Mouse (Mus musculus): ENCODE results near the gene Gpm6b.

DNA sequence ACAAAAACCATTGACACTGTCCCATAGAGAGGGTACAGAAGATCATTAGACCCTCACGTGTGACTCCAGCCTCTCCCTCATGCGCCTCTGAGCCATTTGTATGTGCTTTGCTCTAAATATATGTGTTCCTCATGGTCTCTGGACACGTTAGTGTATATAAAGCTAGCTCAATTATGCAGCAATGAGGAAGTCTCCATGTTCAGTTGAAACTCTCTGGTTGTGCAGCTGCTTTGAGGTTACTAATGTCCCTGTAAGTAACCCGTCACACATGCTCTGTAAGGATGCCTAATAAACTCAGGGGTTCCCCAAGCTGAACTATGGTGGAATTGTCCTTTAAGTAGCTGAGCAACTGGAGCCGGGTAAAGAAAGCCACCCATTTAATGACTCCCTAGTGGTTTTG is 88.9 kb downstream of the Gpm6b start:
- no peak for TF ChIP-seq CTCF (IDR thresholded peaks at IDR 0.05; ENCODE audit: low read depth, low read length)
- no peak for TF ChIP-seq TAL1 (conservative IDR thresholded peaks at IDR 0.05; ENCODE audit: low read depth, low read length)
- no peak for TF ChIP-seq POLR2AphosphoS5 (IDR thresholded peaks at IDR 0.05; ENCODE audit: insufficient replicate concordance, low read depth, low read length)
- TF ChIP-seq GATA1 (IDR thresholded peaks at IDR 0.05; ENCODE audit: borderline replicate concordance, low read length): no peak
